Mouse (Mus musculus) C2C12 (cell line): ENCODE data around the gene Ofcc1. TPM values are rescaled to one million over a fixed set of nuclear protein-coding genes. Genes with fewer than 3 reads are reported as not detected.

Experiments used
- H3K27me3 ChIP-seq: one replicate; pipeline ENCODE4 v1.6.1; 2011; ENCODE audit not compliant: control insufficient read depth, insufficient read depth, insufficient read length
- H3K36me3 ChIP-seq: one replicate; pipeline ENCODE4 v1.6.1; 2011; ENCODE audit not compliant: control insufficient read depth, insufficient read depth
- H3K4me3 ChIP-seq: one replicate; pipeline ENCODE4 v1.5.1; 2011; ENCODE audit warnings: mild to moderate bottlenecking, control low read depth; ENCODE audit not compliant: poor library complexity, insufficient read depth, severe bottlenecking
- H3K79me2 ChIP-seq: one replicate; pipeline ENCODE4 v1.6.1; 2011; ENCODE audit not compliant: control insufficient read depth, insufficient read depth
- H3K79me3 ChIP-seq: one replicate; pipeline ENCODE4 v1.6.1; 2011; ENCODE audit warnings: low read depth, control low read depth
- H3ac ChIP-seq: one replicate; pipeline ENCODE3; 2011; ENCODE audit warnings: low read depth; ENCODE audit not compliant: control insufficient read depth, insufficient read length
- CEBPB ChIP-seq: IDR thresholded peaks from one replicate; pipeline ENCODE4 v1.6.1; 2011; ENCODE audit warnings: low read depth, mild to moderate bottlenecking, control low read depth, moderate library complexity
- CTCF ChIP-seq: IDR thresholded peaks from one replicate; pipeline ENCODE4 v1.5.1; 2011; ENCODE audit not compliant: control insufficient read depth, insufficient read depth, insufficient read length
- FOSL1 ChIP-seq: IDR thresholded peaks from one replicate; pipeline ENCODE4 v1.8.0; 2011; ENCODE audit warnings: mild to moderate bottlenecking, low read length; ENCODE audit not compliant: poor library complexity, insufficient read depth, severe bottlenecking
- MAX ChIP-seq: IDR thresholded peaks from one replicate; pipeline ENCODE4 v1.6.1; 2011; ENCODE audit warnings: mild to moderate bottlenecking, control low read depth
- MYOD1 ChIP-seq: IDR thresholded peaks from one replicate; pipeline ENCODE4 v1.6.1; 2011; ENCODE audit warnings: low read depth; ENCODE audit not compliant: control insufficient read depth, insufficient read length
- MYOG ChIP-seq: IDR thresholded peaks from one replicate; pipeline ENCODE4 v1.6.1; 2011; ENCODE audit not compliant: control insufficient read depth, insufficient read length; ENCODE audit errors: extremely low read depth
- USF1 ChIP-seq: IDR thresholded peaks from one replicate; pipeline ENCODE4 v1.6.1; 2011; ENCODE audit warnings: low read depth, mild to moderate bottlenecking, control low read depth, moderate library complexity
- polyA plus RNA-seq: library from polyadenylated mRNA; unstranded; fragments of >200 nt; fragmentation: generic; extraction: Trizol; gene quantifications from one replicate; pipeline ENCODE4 v1.2.1, GENCODE M21; 2012; ENCODE audit warnings: missing spikeins

Gene Ofcc1
- polyA plus RNA-seq, 1 experiment, result not detected

GRCm38 (mm10) chr13:40061281-40061680, 300.0 kb downstream of the Ofcc1 start:
- TF ChIP-seq MYOG (no peak), CTCF (no peak), USF1 (no peak), MAX (no peak), MYOD1 (no peak), CEBPB (no peak), FOSL1 (no peak)
- H3K36me3 ChIP-seq, result no peaks in the 10 kb centered on the region
- H3K79me2 ChIP-seq, result no peaks in the 10 kb centered on the region
- no peaks in the 10 kb centered on the region for H3K79me3 ChIP-seq
- no peaks in the 10 kb centered on the region for H3K27me3 ChIP-seq
- H3ac ChIP-seq, result no peak overlapping the region
- no peak overlapping the region for H3K4me3 ChIP-seq

GRCm38 (mm10) chr13:40037881-40038280, 323.4 kb downstream of the Ofcc1 start:
- Histone ChIP-seq H3K4me3 (no peak overlapping the region), H3K79me2 (no peaks in the 10 kb centered on the region), H3K79me3 (no peaks in the 10 kb centered on the region), H3K27me3 (no peaks in the 10 kb centered on the region), H3K36me3 (no peaks in the 10 kb centered on the region), H3ac (no peak overlapping the region)
- TF ChIP-seq CEBPB (no peak), MAX (no peak), USF1 (no peak), MYOG (no peak), MYOD1 (no peak), CTCF (no peak), FOSL1 (no peak)

- no peaks in the 10 kb centered on the region for H3K27me3 ChIP-seq
- no peaks in the 10 kb centered on the region for H3K79me3 ChIP-seq
- no peak overlapping the region for H3ac ChIP-seq
- TF ChIP-seq MYOG, result no peak
- TF ChIP-seq MYOD1, result no peak
- TF ChIP-seq MAX, result no peak
- no peak for TF ChIP-seq CTCF
- no peak for TF ChIP-seq USF1
- no peak for TF ChIP-seq FOSL1
- TF ChIP-seq CEBPB, result no peak
- no peak overlapping the region for H3K4me3 ChIP-seq
- H3K79me2 ChIP-seq, result no peaks in the 10 kb centered on the region
- H3K36me3 ChIP-seq, result no peaks in the 10 kb centered on the region
Observed at GRCm38 (mm10) chr13:40036981-40037765, 324.1 kb downstream of the Ofcc1 start.

- Histone ChIP-seq H3K4me3 (no peak overlapping the region), H3K79me3 (no peaks in the 10 kb centered on the region), H3K79me2 (no peaks in the 10 kb centered on the region), H3K36me3 (no peaks in the 10 kb centered on the region), H3K27me3 (no peaks in the 10 kb centered on the region), H3ac (no peak overlapping the region)
- TF ChIP-seq MYOG (no peak), MYOD1 (no peak), FOSL1 (no peak), CTCF (no peak), CEBPB (no peak), USF1 (no peak), MAX (no peak)
Observed at GRCm38 (mm10) chr13:40029426-40029825, 331.8 kb downstream of the Ofcc1 start.

GRCm38 (mm10) chr13:40028827-40029226, 332.4 kb downstream of the Ofcc1 start:
- no peaks in the 10 kb centered on the region for H3K36me3 ChIP-seq
- TF ChIP-seq CTCF, result no peak
- TF ChIP-seq CEBPB, result no peak
- no peak for TF ChIP-seq FOSL1
- no peak for TF ChIP-seq MYOD1
- no peak for TF ChIP-seq MAX
- no peak for TF ChIP-seq USF1
- TF ChIP-seq MYOG, result no peak
- H3ac ChIP-seq, result no peak overlapping the region
- H3K79me2 ChIP-seq, result no peaks in the 10 kb centered on the region
- H3K27me3 ChIP-seq, result no peaks in the 10 kb centered on the region
- H3K79me3 ChIP-seq, result no peaks in the 10 kb centered on the region
- H3K4me3 ChIP-seq, result no peak overlapping the region
